Mouse (Mus musculus): ENCODE measurements around the gene Slc39a11. TPM values are rescaled to one million over a fixed set of nuclear protein-coding genes. Genes with fewer than 3 reads are reported as not detected.
"Not testable (repeated sequence)": the region's sequence is repeated elsewhere in the genome, so short reads cannot be mapped to it uniquely, and the experiment has no call there.

Gene Slc39a11
- total RNA-seq, 2 experiments from 2014 or later, result 1.8 to 3.1 TPM

DNA sequence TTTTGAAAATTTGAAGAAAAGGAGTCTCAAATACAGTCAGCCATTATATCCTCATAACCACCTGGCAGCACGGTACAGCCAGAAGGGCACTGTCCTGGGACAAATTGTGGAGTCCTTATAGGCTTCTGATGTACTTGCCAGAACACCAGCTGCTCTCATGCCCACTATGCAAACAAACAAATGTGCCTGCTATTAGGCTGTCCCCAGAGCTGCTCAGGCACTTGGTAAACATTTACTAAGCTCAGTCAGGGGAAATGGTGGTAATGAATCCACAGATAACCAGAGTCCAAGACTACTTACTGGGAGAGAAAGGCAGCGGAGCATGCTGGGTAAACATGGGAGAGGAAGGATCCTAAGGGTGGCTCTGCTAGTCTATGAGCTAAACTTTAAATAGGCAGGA is 17.2 kb upstream of the Slc39a11 start:
- no peak for DNase-seq

DNA sequence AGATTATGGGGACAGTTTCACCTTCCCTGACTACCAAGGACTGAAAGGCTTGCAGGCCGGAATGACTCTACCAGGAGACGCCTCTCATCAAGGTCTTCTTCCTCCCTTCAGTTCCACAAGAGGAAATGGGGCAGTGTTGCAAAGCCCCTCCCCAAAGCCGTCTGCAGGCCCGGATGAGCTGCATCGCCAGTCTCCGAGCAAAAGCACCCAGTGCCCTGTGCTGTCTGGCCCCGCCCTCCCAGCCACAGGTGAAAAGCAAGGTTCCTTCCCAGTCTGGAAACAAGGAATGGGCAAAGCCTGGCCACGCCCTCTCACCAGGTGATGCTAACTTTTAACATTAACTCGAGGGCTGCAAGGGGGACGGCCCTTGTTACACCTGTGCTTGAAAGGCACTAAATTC is 16.8 kb upstream of the Slc39a11 start:
- DNase-seq, result no peak

DNA sequence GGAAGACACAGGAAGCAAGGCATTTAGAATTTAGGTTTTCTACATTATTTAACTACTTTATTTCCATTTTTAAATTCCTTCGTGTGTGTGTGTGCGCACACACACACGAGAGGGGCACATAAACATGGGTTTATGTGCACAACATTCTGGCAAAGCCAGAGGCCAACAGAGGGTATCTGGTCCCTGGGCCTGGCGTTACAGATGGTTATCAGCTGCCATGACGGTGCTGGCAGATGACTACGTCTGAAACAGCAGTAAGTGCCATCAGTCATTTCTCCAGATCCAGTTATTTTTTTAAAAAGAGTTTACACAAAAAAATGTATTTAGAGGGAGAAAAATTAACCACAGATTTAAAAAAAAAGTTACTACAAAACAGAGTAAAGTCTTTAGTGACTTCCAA is 16.3 kb upstream of the Slc39a11 start:
- DNase-seq, result no peak

- DNase-seq, result no peak
Measured at GRCm38 (mm10) chr11:113664279-113664678, 14.4 kb upstream of the Slc39a11 start.

GRCm38 (mm10) chr11:113661835-113662351 is 12.0 kb upstream of the Slc39a11 start:
- no peak for DNase-seq

DNA sequence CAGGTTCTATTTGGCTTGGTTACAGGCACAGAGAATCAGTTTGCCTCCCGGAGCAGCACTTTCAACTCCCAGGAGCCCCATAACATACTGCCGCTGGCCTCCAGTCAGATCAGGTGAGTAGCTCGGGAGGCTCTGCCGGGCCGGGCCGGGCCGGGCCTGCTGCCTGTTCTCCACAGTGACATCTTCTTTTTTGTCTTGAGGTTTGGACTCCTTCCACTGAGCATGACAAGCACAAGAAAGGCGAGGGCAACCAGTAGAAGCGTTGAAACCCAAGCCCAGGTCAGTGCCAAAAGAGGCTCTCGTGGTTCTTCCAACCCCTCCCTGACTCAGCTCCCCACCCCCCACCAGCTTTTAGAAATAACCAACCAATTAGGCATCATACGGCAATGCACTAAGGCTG is 11.1 kb upstream of the Slc39a11 start:
- DNase-seq, result no peak

GRCm38 (mm10) chr11:113660213-113660612 is 10.3 kb upstream of the Slc39a11 start:
- DNase-seq, result not testable (repeated sequence)

DNA sequence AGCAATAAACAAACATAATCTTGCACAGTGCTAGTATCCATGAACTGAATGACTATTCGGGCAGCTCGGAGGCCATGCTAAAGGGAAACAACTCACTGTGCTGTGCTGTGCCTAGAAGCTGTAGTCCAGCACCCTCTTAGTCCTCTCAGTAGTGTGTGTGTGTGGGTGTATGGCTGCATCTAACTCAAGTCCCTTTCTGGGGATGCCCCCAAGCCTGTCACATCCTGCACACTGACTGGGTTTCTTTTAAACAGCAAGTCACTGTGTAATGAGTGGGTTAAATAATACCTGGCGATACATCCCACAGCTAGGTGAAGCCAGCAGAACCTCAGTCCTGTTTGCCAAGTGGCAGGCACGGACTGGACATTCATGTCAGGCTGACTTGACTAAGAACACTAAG is 8.9 kb upstream of the Slc39a11 start:
- no peak for DNase-seq

DNA sequence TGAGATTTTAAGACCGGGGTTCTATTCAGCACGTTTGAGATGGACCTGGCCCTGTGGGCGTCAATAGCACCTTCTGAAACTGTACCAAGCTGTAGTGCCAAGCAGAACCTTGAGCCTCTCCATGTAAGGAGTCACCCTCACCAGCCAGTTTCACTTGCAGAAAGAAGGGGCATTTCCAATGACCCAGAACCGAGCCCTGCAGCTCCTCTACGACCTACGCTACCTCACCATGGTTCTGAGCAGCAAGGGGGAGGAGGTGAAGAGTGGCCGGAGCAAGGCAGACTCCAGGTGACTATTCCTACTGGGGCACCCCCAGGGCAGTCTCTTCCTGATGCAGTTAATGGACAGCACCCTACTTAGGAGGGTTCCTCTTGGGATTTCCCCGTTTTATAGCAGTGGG is 8.4 kb upstream of the Slc39a11 start:
- DNase-seq, result no peak

DNA sequence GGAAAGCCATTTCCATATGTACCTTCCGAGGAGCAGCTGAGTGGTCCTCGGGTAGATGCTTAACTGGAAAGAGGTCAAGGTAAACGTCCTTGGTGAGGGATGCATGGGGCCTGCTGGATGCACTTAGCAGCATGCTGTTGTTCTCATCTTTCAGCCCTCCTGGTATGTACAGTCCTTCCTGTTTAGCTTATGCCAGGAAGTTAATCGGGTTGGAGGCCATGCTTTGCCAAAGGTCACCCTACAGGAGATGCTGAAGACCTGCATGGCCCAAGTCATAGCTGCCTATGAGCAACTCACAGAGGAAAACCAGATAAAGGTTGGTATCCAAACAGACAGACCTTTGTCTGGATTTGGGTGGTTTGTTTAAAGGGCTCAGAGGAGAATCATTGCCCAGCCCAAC is 7.3 kb upstream of the Slc39a11 start:
- DNase-seq, result no peak

- no peak for DNase-seq
Measured at GRCm38 (mm10) chr11:113656511-113656932, 6.6 kb upstream of the Slc39a11 start.

GRCm38 (mm10) chr11:113654561-113655270 is 4.8 kb upstream of the Slc39a11 start:
- DNase-seq, result no peak

DNA sequence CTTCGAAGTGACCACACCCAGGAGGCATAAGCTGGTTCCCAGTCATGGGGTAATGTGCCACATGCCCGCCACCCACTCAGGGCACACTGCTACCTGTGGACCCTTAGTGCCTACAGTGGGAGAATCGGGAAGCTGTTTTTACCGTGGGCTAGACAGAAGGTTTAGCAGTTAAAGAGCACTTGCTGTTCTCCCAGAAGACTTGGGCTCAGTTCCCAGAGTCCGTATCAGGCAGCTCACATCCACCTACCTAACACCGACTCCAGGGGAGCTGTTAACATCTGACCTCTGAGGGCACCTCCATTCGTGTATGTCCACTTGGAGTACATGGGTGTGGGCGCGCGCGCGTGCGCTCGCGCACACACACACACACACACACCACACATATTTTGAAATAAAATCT is 4.2 kb upstream of the Slc39a11 start:
- DNase-seq, result no peak

DNA sequence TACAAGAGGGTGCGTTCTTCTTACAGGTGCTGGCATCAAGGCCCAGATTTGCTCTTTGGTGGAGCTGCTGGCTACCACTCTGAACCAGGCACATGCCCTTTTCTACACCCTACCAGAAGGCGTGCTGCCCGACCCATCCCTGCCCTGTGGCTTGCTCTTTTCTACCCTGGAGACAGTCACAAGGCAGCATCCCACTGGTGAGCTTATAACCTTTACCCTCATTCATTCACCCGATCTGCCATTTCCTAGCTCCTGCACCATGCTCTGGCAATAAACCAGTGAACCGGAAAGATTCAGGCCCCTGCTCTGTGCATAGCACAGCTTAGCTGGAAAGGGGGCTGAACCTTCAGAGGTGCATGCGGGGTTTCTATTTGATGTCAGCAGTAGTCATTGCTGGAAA is 2.6 kb upstream of the Slc39a11 start:
- no peak for DNase-seq

GRCm38 (mm10) chr11:113651907-113652273 is 2.0 kb upstream of the Slc39a11 start:
- no peak for DNase-seq

GRCm38 (mm10) chr11:113651206-113651906 is 1.5 kb upstream of the Slc39a11 start:
- no peak for DNase-seq

DNA sequence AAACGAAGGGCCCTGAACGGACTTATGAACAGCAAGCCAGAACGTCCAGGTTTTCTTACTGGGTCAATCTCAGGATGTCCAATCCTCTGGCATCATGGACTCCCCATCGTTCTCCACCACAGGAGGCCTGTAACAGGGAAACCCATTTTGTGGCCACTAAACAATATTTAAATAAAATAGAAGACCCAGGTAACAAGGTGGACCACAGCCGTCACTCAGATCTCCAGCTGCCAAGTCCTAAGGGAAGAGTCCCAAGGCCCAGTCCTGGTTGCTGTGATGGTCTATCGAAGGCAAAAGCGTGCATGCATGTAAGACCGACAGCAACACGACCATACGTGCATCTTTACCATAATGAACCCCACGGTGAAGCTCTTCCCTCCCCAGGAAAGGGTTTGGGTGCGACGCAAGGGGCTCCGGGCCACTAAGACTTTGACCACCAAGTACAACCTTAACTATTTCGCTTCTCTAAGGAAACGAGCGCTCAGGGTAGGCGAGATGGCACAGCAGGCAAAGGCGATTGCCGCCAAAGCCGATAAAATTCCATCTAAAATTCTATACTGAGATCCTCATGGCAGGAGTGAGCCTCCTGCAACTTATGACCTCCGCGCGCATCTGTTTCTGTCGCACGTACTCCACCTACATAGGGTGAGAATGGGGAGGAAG is 1.1 kb downstream of the Slc39a11 start, which contains the start of gene Cog1:
Gene Cog1, plus strand, starts transcription at position 480 of the 663 bp plus-strand sequence.
- no peak for DNase-seq

- DNase-seq, result peak; percentile 72
Measured at GRCm38 (mm10) chr11:113648152-113648551, 1.7 kb downstream of the Slc39a11 start.

DNA sequence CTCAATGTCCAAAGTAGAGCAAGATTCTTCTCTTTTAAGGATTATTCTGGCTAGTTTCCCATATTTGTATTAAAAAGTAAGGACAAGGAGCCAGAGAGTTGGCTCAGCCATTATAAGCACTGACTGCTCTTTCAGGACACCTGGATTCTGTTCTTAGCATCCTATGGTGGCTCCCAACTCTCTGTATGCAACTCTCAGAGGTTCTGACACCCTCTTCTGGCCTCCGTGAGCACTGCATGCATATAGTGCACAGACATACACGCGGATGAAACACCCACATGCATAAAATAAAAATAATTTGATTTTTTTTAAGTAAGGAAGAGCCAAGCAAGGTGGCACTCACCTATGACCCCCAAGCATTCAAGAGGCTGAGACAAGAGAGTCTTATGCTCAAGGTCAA is 4.7 kb downstream of the Slc39a11 start:
- DNase-seq, result no peak

- no peak for DNase-seq
Measured at GRCm38 (mm10) chr11:113638680-113639079, 11.2 kb downstream of the Slc39a11 start.

- DNase-seq, result no peak
Measured at GRCm38 (mm10) chr11:113634699-113635121, 15.2 kb downstream of the Slc39a11 start.

GRCm38 (mm10) chr11:113633398-113633797 is 16.5 kb downstream of the Slc39a11 start:
- no peak for DNase-seq

- no peak for DNase-seq
Measured at GRCm38 (mm10) chr11:113632303-113632702, 17.6 kb downstream of the Slc39a11 start.

All from gastrocnemius, postnatal 25 days (tissue).